Mouse (Mus musculus) ovary, postnatal 14 days (tissue): ENCODE measurements around the gene Smyd2.

Experiments used
- DNase-seq: peaks from one replicate; pipeline ENCODE4 v3.0.0; 2022; ENCODE audit warnings: low spot score

Smyd2 gene

GRCm38 (mm10) chr1:189871625-189872024, 50.5 kb downstream of the Smyd2 start:
- DNase-seq = no peak

GRCm38 (mm10) chr1:189870539-189870938, 51.6 kb downstream of the Smyd2 start:
- no peak for DNase-seq

GRCm38 (mm10) chr1:189869651-189870270, 52.4 kb downstream of the Smyd2 start:
- DNase-seq = no peak

- no peak for DNase-seq
Observed at GRCm38 (mm10) chr1:189868036-189868435, 54.1 kb downstream of the Smyd2 start.

GRCm38 (mm10) chr1:189867497-189867896, 54.7 kb downstream of the Smyd2 start:
- DNase-seq = no peak

- DNase-seq = no peak
Observed at GRCm38 (mm10) chr1:189867034-189867433, 55.1 kb downstream of the Smyd2 start.

- no peak for DNase-seq
Observed at GRCm38 (mm10) chr1:189866621-189867020, 55.5 kb downstream of the Smyd2 start.

GRCm38 (mm10) chr1:189864846-189865560, 57.2 kb downstream of the Smyd2 start:
- DNase-seq = no peak

- no peak for DNase-seq
Observed at GRCm38 (mm10) chr1:189864301-189864700, 57.9 kb downstream of the Smyd2 start.

- DNase-seq = no peak
Observed at GRCm38 (mm10) chr1:189863727-189864126, 58.4 kb downstream of the Smyd2 start.

- no peak for DNase-seq
Observed at GRCm38 (mm10) chr1:189860942-189861315, 61.2 kb downstream of the Smyd2 start.

GRCm38 (mm10) chr1:189860112-189860941, 61.8 kb downstream of the Smyd2 start:
- DNase-seq = no peak

- DNase-seq = no peak
Observed at GRCm38 (mm10) chr1:189858377-189858776, 63.8 kb downstream of the Smyd2 start.

GRCm38 (mm10) chr1:189855739-189856138, 66.4 kb downstream of the Smyd2 start:
- no peak for DNase-seq

- no peak for DNase-seq
Observed at GRCm38 (mm10) chr1:189854646-189855045, 67.5 kb downstream of the Smyd2 start.

- no peak for DNase-seq
Observed at GRCm38 (mm10) chr1:189852456-189852855, 69.7 kb downstream of the Smyd2 start.

- no peak for DNase-seq
Observed at GRCm38 (mm10) chr1:189852051-189852450, 70.1 kb downstream of the Smyd2 start.

- no peak for DNase-seq
Observed at GRCm38 (mm10) chr1:189849550-189849949, 72.6 kb downstream of the Smyd2 start.

GRCm38 (mm10) chr1:189846319-189846718, 75.8 kb downstream of the Smyd2 start:
- no peak for DNase-seq

GRCm38 (mm10) chr1:189834166-189834565, 88.0 kb downstream of the Smyd2 start:
- DNase-seq = no peak

- DNase-seq = no peak
Observed at GRCm38 (mm10) chr1:189833351-189833750, 88.8 kb downstream of the Smyd2 start.

- DNase-seq = no peak
Observed at GRCm38 (mm10) chr1:189830797-189831232, 91.3 kb downstream of the Smyd2 start.
